Mouse (Mus musculus) kidney, embryonic 14.5 days (tissue): Measurements from ENCODE around the gene Fbxo44. TPM values are rescaled to one million over a fixed set of nuclear protein-coding genes. Genes with fewer than 3 reads are reported as not detected.

ENCODE experiments used
- microRNA-seq: library from miRNA; unstranded; fragments of <30 nt; microRNA quantifications from one replicate; pipeline ENCODE4, GENCODE M21; 2016
- polyA plus RNA-seq: library from polyadenylated mRNA; unstranded; fragments of >200 nt; fragmentation: Nextera tagmentation; extraction: Ambion mirVana; gene quantifications from 2 replicates; pipeline ENCODE4 v1.2.1, GENCODE M21; 2014

Fbxo44 gene
- polyA plus RNA-seq, 1 experiment from 2014 or later, result 13.2 TPM

Small RNA genes within 50 kb of the gene (microRNA-seq; reads per million reads assigned to microRNA genes)
- not detected for gene Mir7022

Other genes with a start within 250 kb of the Fbxo44 start
- 28.5 and 40.7 TPM in 2 replicates for gene Plod1, start 223.7 kb downstream of the Fbxo44 start, polyA plus RNA-seq
- 19.0 and 22.1 TPM in 2 replicates for gene 2510039O18Rik, start 219.6 kb downstream of the Fbxo44 start, polyA plus RNA-seq
- not detected in 2 replicates for gene Nppb, start 174.7 kb downstream of the Fbxo44 start, polyA plus RNA-seq
- 0.45 TPM in 1 of 2 replicates, not detected in the other for gene Nppa, start 159.8 kb downstream of the Fbxo44 start, polyA plus RNA-seq
- gene Clcn6, start 121.7 kb downstream of the Fbxo44 start, polyA plus RNA-seq, result 4.0 and 6.0 TPM in 2 replicates
- 11.8 and 19.7 TPM in 2 replicates for gene Mthfr, start 121.4 kb downstream of the Fbxo44 start, polyA plus RNA-seq
- gene Agtrap, start 72.5 kb downstream of the Fbxo44 start, polyA plus RNA-seq, result 17.4 and 22.8 TPM in 2 replicates
- gene Mad2l2, start 30.1 kb downstream of the Fbxo44 start, polyA plus RNA-seq, result 81.1 and 99.0 TPM in 2 replicates
- gene Draxin, start 29.8 kb downstream of the Fbxo44 start, polyA plus RNA-seq, result 0.43 and 0.80 TPM in 2 replicates
- 16.7 and 19.2 TPM in 2 replicates for gene Fbxo6, start 8.3 kb downstream of the Fbxo44 start, polyA plus RNA-seq
- gene Fbxo2, start 139 bp upstream of the Fbxo44 start, polyA plus RNA-seq, result 1.5 and 1.9 TPM in 2 replicates
- gene Disp3, start 127.5 kb upstream of the Fbxo44 start, polyA plus RNA-seq, result 0.14 and 0.34 TPM in 2 replicates